Mouse (Mus musculus) limb, embryonic 11.5 days (tissue): ENCODE measurements around the gene Ints5. TPM values are rescaled to one million over a fixed set of nuclear protein-coding genes. Genes with fewer than 3 reads are reported as not detected.

Source experiments
- ATAC-seq: fragments of 200-750 bp; cut with Nextera tagmentation; 2 replicates; pipeline ENCODE4 v1.8.0; 2017; ENCODE audit warnings: low read depth; ENCODE audit not compliant: insufficient number of reproducible peaks, low FRiP score, low TSS enrichment
- DNase-seq: peaks from one replicate; pipeline ENCODE4 v3.0.0-alpha.2; 2015; ENCODE audit warnings: low spot score
- H3K27ac ChIP-seq: fragments of 300-500 bp; sonication (generic); replicated peaks from 2 replicates; pipeline ENCODE4 v1.5.1; 2014; ENCODE audit warnings: low read depth, mild to moderate bottlenecking, low read length
- H3K27me3 ChIP-seq: fragments of 300-500 bp; sonication (generic); 2 replicates; pipeline ENCODE4 v1.6.1; 2014; ENCODE audit warnings: mild to moderate bottlenecking, low read length, mixed read lengths; ENCODE audit not compliant: control insufficient read depth, insufficient read depth
- H3K36me3 ChIP-seq: fragments of 300-500 bp; sonication (generic); 2 replicates; pipeline ENCODE4 v1.6.1; 2014; ENCODE audit warnings: mild to moderate bottlenecking, low read length, moderate library complexity, mixed read lengths; ENCODE audit not compliant: control insufficient read depth, insufficient read depth
- H3K4me1 ChIP-seq: fragments of 300-500 bp; sonication (generic); 2 replicates; pipeline ENCODE4 v1.6.1; 2014; ENCODE audit warnings: low read length, mixed read lengths; ENCODE audit not compliant: control insufficient read depth, insufficient read depth
- H3K4me2 ChIP-seq: fragments of 300-500 bp; sonication (generic); 2 replicates; pipeline ENCODE4 v1.6.1; 2014; ENCODE audit warnings: low read depth, mild to moderate bottlenecking, moderate library complexity; ENCODE audit not compliant: severe bottlenecking
- H3K4me3 ChIP-seq: fragments of 300-500 bp; sonication (generic); 2 replicates; pipeline ENCODE4 v1.5.1; 2014; ENCODE audit warnings: low read depth, low read length
- H3K9ac ChIP-seq: fragments of 300-500 bp; sonication (generic); 2 replicates; pipeline ENCODE4 v1.6.1; 2014; ENCODE audit warnings: mild to moderate bottlenecking, low read length
- H3K9me3 ChIP-seq: fragments of 300-500 bp; sonication (generic); 2 replicates; pipeline ENCODE4 v1.6.1; 2016; ENCODE audit warnings: low read length; ENCODE audit not compliant: control insufficient read depth
- WGBS: fragments of 180-500 bp; shearing (Covaris S2); extraction: QIAGEN DNeasy Blood & Tissue Kit; methylation state at CpG from one replicate; pipeline ENCODE4 v1.1.7; 2014; 5-methylcytosine and 5-hydroxymethylcytosine counted together
- polyA plus RNA-seq: library from polyadenylated mRNA; unstranded; fragments of >200 nt; fragmentation: Nextera tagmentation; extraction: Ambion mirVana; gene quantifications from 2 replicates; pipeline ENCODE4 v1.2.1, GENCODE M21; 2014

Gene Ints5
- polyA plus RNA-seq, 1 experiment from 2014 or later: 39.2 TPM

DNA sequence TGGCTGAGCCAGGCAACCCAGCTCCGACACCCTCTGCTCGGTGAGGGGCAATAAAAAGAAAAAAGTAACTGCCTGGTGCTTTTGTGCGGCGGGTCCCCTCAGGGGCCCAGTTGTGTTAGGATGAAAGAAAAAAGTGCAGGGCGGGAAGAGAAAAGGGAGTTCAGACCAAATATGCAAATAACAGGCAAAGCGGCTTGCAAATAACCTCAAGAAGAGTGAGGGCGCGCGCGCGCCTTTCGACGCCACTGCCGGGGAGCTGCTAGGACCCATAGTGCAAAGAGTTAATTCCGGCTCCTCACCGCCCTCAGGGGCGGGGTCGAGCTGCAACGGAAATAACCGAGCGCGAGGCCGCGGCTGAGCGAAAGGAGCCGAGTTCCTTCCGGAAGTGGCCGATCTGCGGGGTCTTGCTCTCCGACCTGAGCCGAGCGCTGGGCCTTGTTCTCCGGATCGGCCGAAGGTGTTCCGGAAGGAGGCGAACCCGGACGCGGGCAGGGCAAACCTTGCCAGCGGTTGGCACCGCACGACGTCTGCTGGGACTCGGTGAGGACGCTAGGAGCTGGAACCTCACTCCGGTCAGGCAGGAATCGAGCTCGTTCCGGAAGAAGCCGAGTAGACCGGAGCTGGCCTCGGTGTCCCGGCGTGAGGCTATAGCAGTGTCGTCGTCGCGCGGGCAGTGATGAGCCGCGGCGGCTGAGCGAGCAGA is 48.9 kb downstream of the Ints5 start, which contains the start of gene Mta2:
TSS of gene Mta2 (plus strand) at position 361 of the 703 bp plus-strand sequence.
- DNase-seq (peak; percentile 98), ATAC-seq (peak; percentile 87)
- peak within 1 kb of the TSS; percentile 44 for H3K4me2 ChIP-seq
- H3K27ac ChIP-seq: peak within 1 kb of the TSS; percentile 99
- H3K4me1 ChIP-seq: peaks cover 16% of the 10 kb centered on the region
- peaks cover 19% of the 10 kb centered on the region for H3K36me3 ChIP-seq
- WGBS: under 1% methylated on average over 64 of the region's 64 CpGs
- H3K9me3 ChIP-seq: no peaks in the 10 kb centered on the region
- H3K9ac ChIP-seq: peak within 1 kb of the TSS; percentile 99
- no peaks in the 10 kb centered on the region for H3K27me3 ChIP-seq
- H3K4me3 ChIP-seq: peak within 1 kb of the TSS; percentile 98

DNA sequence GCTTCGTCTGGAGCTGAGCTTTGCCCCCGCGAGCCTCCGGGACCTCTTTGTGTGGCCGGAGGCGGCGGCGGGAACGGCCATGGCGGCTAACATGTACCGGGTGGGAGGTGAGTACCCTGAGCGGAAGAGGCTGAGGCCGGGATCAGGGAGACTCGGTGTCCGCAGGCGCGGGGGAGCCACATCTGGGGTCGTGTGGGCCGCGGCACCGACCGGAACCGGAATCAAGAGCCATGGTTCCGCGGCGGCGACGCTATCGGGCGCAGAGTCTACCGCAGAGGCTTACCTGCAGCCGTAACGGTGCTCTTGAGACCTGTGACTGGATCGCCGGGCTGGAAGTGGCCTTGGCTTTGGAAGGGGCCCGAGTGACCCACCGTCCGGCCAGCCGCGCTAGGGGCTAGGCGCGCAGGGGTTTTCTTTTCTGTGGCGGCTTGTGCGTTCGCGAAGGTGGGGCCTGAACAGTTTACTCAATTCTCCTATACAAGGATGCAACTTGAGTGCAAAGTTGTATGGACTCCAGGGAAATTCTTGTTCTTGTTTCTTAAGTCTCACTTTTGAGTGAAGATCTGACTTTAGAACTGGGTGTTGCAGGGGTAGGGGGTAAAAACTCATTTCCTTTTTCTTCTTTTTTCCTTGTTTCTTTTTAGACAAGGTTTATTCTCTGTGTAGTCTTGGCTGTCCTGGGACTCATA is 49.6 kb downstream of the Ints5 start:
- H3K4me3 ChIP-seq: peak overlapping the region; percentile 98
- under 1% methylated on average over 46 of the region's 46 CpGs for WGBS
- DNase-seq (no peak), ATAC-seq (peak; percentile 41)
- peaks cover 16% of the 10 kb centered on the region for H3K4me1 ChIP-seq
- peaks cover 25% of the 10 kb centered on the region for H3K36me3 ChIP-seq
- H3K27ac ChIP-seq: peak overlapping the region; percentile 99
- H3K4me2 ChIP-seq: peak overlapping the region; percentile 44
- H3K9me3 ChIP-seq: no peaks in the 10 kb centered on the region
- H3K27me3 ChIP-seq: no peaks in the 10 kb centered on the region
- peak overlapping the region; percentile 99 for H3K9ac ChIP-seq

DNA sequence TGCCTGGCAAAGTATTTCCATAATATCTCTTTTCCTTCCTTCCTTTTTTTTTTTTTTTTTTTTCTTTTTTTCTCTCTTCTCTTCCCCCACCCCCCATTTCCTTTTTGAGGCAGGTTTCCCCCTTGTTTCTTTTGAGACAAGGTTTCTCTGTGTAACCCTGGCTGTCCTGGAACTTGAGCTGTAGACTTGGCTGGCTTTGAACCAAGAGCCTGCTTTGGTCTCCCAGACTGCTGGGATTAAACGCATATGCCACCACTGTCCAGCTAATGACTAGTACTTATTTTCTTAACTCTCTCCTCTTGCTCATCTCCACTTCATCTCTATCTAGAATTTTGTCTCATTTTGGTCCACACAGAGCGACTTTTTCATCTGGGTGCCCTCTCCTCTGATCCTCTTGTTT is 50.2 kb downstream of the Ints5 start:
- Histone ChIP-seq H3K36me3 (peaks cover 31% of the 10 kb centered on the region), H3K4me2 (peak overlapping the region; percentile 44), H3K4me1 (peaks cover 16% of the 10 kb centered on the region), H3K9me3 (no peaks in the 10 kb centered on the region), H3K27me3 (no peaks in the 10 kb centered on the region), H3K4me3 (peak overlapping the region; percentile 98), H3K27ac (no peak overlapping the region), H3K9ac (peak overlapping the region; percentile 99)
- DNase-seq (no peak), ATAC-seq (no peak)
- 71% methylated on average over 2 of the region's 2 CpGs for WGBS

DNA sequence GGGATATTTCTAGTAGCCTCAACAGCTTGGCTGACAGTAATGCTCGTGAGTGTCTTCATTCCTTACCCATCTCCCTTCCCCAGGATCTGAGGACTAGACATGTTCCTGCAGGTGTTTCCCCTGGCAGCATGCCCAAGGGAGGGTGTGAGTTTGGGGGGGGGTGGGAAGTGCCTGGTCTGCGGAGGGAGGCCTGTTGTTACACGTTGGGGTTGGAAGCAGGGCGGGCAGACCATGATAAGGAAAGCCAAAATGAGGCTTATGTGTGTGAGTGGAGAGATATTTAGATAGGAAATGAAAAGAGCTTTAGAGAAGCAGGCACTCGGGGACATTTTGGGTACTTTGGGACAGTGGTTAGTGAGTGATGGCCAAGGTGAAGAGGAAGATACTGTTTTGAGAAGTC is 51.3 kb downstream of the Ints5 start:
- no peaks in the 10 kb centered on the region for H3K27me3 ChIP-seq
- peak overlapping the region; percentile 44; the same call in 1 of the 2 replicates for H3K4me2 ChIP-seq
- H3K27ac ChIP-seq: no peak overlapping the region
- ATAC-seq (no peak), DNase-seq (no peak)
- H3K4me1 ChIP-seq: peaks cover 16% of the 10 kb centered on the region
- peaks cover 40% of the 10 kb centered on the region for H3K36me3 ChIP-seq
- H3K9me3 ChIP-seq: no peaks in the 10 kb centered on the region
- peak overlapping the region; percentile 16; the same call in 1 of the 2 replicates for H3K4me3 ChIP-seq
- 0 out of 2 replicates have a peak overlapping the region, but pooled peaks have one; percentile 27 for H3K9ac ChIP-seq
- WGBS: 74% methylated on average over 5 of the region's 5 CpGs

DNA sequence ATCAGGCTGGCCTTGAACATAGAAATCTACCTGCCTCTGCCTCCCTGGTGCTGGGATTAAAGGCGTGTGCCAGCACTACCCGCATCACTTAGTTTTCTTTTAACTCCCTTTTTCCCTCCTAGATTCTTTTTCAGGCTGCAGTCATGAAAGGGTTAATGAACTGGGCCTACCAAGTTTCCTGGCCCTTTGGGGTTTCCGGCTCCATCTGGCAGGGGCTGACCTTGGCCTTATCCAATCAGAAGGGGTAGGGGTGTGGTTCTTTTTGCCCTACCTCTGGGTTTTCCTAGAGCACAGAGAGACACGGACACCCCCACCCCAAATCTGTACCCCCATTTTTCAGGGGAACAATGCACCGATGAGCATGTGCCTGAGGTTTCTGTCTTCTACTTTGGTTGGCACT is 51.9 kb downstream of the Ints5 start:
- ATAC-seq: no peak
- Histone ChIP-seq H3K27ac (no peak overlapping the region), H3K9me3 (no peaks in the 10 kb centered on the region), H3K36me3 (peaks cover 42% of the 10 kb centered on the region), H3K4me2 (peak overlapping the region; percentile 20), H3K4me1 (peaks cover 16% of the 10 kb centered on the region), H3K27me3 (no peaks in the 10 kb centered on the region), H3K9ac (no peak overlapping the region), H3K4me3 (0 out of 2 replicates have a peak overlapping the region, but pooled peaks have one; percentile 1)
- DNase-seq: peak; percentile 81
- 44% methylated on average over 5 of the region's 5 CpGs for WGBS

DNA sequence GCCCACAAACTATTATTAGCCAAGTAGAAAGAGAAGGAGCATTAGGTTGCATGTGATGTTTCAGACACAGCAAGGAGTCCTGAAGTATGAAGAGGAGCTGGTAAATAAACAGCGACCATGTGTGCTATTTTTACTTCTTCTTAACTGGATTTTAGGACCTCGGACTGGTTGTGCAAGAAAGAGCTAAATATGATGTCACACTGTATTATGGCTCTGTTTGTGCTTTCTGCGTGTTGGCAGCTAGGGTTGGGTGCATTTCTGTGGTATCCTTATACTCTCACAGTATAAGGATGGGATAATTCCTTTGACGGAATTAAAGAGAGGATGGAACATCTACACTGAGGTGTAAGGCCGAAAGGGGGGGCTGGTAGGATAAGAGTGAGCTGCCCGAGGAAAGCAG is 52.4 kb downstream of the Ints5 start:
- H3K36me3 ChIP-seq: peaks cover 42% of the 10 kb centered on the region
- ATAC-seq: no peak
- DNase-seq: no peak

DNA sequence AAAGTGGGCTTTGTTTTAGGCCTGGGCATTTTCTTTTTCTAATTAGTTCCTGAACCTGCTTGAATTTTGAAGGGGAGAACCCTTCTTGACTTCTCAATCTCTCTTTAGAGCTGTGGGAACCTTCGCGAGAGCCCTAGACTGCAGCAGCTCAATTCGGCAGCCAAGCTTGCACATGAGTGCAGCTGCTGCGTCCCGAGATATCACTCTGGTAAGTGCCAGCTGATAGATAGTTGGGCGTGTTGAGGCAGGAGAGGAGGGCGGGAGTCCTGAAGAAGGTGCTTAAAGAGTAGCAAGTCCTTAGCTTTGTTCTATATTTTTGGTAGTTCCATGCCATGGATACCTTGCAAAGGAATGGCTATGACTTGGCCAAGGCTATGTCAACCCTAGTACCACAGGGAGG is 54.1 kb downstream of the Ints5 start:
- 96% methylated on average over 7 of the region's 7 CpGs for WGBS
- H3K9me3 ChIP-seq: no peaks in the 10 kb centered on the region
- no peak for ATAC-seq

More for the DNA sequence above, 52.4 kb downstream of the Ints5 start:
- Histone ChIP-seq H3K9me3 (no peaks in the 10 kb centered on the region), H3K9ac (no peak overlapping the region), H3K27me3 (no peaks in the 10 kb centered on the region), H3K4me1 (peaks cover 16% of the 10 kb centered on the region), H3K4me2 (peak overlapping the region; percentile 20; the same call in 1 of the 2 replicates), H3K27ac (no peak overlapping the region), H3K4me3 (0 out of 2 replicates have a peak overlapping the region, but pooled peaks have one; percentile 1)
- WGBS: 89% methylated on average over 6 of the region's 6 CpGs

More for the DNA sequence above, 54.1 kb downstream of the Ints5 start:
- no peak for DNase-seq
- Histone ChIP-seq H3K4me3 (no peak overlapping the region), H3K36me3 (peaks cover 55% of the 10 kb centered on the region), H3K4me2 (no peak overlapping the region), H3K27ac (no peak overlapping the region), H3K4me1 (peaks cover 9% of the 10 kb centered on the region), H3K27me3 (no peaks in the 10 kb centered on the region), H3K9ac (no peak overlapping the region)
